Mouse (Mus musculus) forebrain, embryonic 13.5 days (tissue): ENCODE results near the gene Tns1. TPM values are rescaled to one million over a fixed set of nuclear protein-coding genes. Genes with fewer than 3 reads are reported as not detected.

Experiments used
- ATAC-seq: fragments of 200-750 bp; cut with Nextera tagmentation; 2 replicates; pipeline ENCODE4 v1.8.0; 2017
- H3K27ac ChIP-seq: fragments of 300-500 bp; sonication (generic); 2 replicates; pipeline ENCODE4 v1.5.1; 2015; ENCODE audit warnings: inconsistent platforms, mild to moderate bottlenecking, moderate library complexity
- H3K27me3 ChIP-seq: fragments of 300-500 bp; sonication (generic); 2 replicates; pipeline ENCODE4 v1.6.1; 2015; ENCODE audit warnings: mild to moderate bottlenecking, inconsistent platforms
- H3K36me3 ChIP-seq: fragments of 300-500 bp; sonication (generic); 2 replicates; pipeline ENCODE4 v1.6.1; 2015; ENCODE audit warnings: mild to moderate bottlenecking, inconsistent platforms; ENCODE audit not compliant: poor library complexity, severe bottlenecking
- H3K4me1 ChIP-seq: fragments of 300-500 bp; sonication (generic); 2 replicates; pipeline ENCODE4 v1.6.1; 2015; ENCODE audit warnings: inconsistent platforms
- H3K4me2 ChIP-seq: fragments of 300-500 bp; sonication (generic); 2 replicates; pipeline ENCODE4 v1.6.1; 2015; ENCODE audit warnings: inconsistent platforms, mild to moderate bottlenecking, moderate library complexity
- H3K4me3 ChIP-seq: fragments of 300-500 bp; sonication (generic); 2 replicates; pipeline ENCODE4 v1.5.1; 2015; ENCODE audit warnings: mild to moderate bottlenecking, inconsistent platforms
- H3K9ac ChIP-seq: fragments of 300-500 bp; sonication (generic); 2 replicates; pipeline ENCODE4 v1.6.1; 2015; ENCODE audit warnings: mild to moderate bottlenecking, inconsistent platforms
- H3K9me3 ChIP-seq: fragments of 300-500 bp; sonication (generic); replicated peaks from 2 replicates; pipeline ENCODE4 v1.6.1; 2016; ENCODE audit warnings: inconsistent platforms
- WGBS: fragments of 180-500 bp; shearing (Covaris S2); methylation state at CpG from one replicate; pipeline ENCODE4 v1.1.7; 2015; 5-methylcytosine and 5-hydroxymethylcytosine counted together
- polyA plus RNA-seq: library from polyadenylated mRNA; unstranded; fragments of >200 nt; fragmentation: Nextera tagmentation; extraction: Ambion mirVana; gene quantifications from 2 replicates; pipeline ENCODE4 v1.2.1, GENCODE M21; 2015

The Tns1 gene
- polyA plus RNA-seq, 1 experiment from 2014 or later, result 10.4 TPM

DNA sequence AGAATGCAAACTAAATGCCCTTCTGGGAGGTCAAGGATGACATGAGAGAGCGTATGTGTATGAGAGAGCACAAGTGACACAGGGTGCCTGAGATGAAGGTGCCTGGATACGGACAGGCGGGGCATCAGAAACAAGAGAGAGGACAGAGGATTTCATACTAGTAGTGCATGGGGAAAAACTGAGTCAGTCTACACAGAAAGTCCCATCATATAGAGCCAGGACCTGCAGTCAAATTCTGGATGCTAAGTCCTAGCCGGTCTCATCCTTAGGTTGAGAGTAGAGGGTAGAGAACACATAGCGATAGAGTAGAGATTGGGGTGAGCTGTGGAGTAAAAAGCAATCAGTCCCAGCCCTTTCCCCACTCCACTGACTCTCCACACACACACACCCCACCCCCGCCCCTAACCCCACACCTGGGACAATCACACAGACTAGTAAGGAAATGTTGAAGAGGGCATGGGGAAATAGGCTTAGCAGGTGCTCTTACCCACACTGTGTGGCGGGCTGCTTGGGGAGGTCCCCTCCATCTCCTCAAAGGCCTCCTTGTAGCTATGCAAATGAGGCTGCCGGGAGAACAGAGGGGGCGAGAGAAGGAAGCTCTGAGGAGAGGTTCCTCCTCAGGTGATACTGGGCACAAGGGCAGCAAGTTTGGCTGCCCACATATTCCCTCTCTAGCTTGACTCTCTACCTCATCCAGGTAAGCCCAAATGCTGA is 183.6 kb downstream of the Tns1 start:
- no peak overlapping the region for H3K9ac ChIP-seq
- no peaks in the 10 kb centered on the region for H3K9me3 ChIP-seq
- H3K36me3 ChIP-seq, result 0 out of 2 replicates have a peak, but pooled peaks cover 4% of the 10 kb centered on the region
- H3K4me3 ChIP-seq, result no peak overlapping the region
- 63% methylated on average over 9 of the region's 9 CpGs for WGBS
- H3K4me1 ChIP-seq, result peaks cover 13% of the 10 kb centered on the region
- H3K4me2 ChIP-seq, result no peak overlapping the region
- no peak overlapping the region for H3K27ac ChIP-seq
- no peak for ATAC-seq
- no peaks in the 10 kb centered on the region for H3K27me3 ChIP-seq

DNA sequence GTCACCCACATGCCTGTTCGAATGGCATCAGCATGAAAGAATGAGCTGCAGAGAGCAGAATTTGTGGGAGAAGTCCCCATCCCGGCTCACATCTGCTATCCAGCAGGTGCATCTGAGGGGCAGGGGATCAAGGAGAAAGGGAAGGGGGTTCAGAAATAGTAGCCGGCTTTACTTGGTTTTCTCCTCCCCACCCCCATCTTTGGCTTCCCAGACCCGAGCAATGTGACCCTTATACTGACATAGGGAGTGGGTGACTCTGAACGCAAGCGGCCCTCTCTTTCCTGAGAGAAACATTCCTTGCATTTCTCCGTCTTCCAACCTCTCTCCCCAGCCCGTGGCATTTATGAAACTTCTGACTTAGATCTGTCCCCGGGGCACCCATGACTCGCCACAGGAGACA is 185.7 kb downstream of the Tns1 start:
- H3K9ac ChIP-seq, result no peak overlapping the region
- no peak for ATAC-seq
- H3K4me3 ChIP-seq, result no peak overlapping the region
- 0 out of 2 replicates have a peak, but pooled peaks cover 4% of the 10 kb centered on the region for H3K36me3 ChIP-seq
- H3K9me3 ChIP-seq, result no peaks in the 10 kb centered on the region
- H3K4me1 ChIP-seq, result peaks cover 8% of the 10 kb centered on the region
- no peak overlapping the region for H3K27ac ChIP-seq
- no peak overlapping the region for H3K4me2 ChIP-seq
- WGBS, result 77% methylated on average over 10 of the region's 10 CpGs
- H3K27me3 ChIP-seq, result no peaks in the 10 kb centered on the region

DNA sequence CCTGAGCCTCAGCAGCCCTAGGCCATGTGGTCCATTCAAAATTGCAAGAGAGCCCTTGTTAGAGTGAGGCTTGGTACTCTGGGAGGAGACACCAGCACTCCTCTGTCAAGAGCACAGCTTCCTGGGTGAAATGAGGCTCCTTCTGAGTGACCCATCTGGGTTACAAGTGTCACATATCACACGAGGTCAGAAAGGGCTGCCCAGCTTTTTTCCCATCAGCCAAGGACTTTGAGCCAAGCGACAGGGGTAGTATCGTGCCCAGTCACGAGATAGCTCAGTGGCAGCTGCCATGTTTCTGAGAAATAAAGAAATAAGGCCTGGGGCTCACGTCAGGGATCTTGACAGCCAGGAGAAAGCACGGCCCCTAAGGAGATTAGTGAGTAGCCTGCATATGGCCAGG is 186.4 kb downstream of the Tns1 start:
- no peak overlapping the region for H3K4me3 ChIP-seq
- H3K4me2 ChIP-seq, result no peak overlapping the region
- ATAC-seq, result no peak
- no peak overlapping the region for H3K27ac ChIP-seq
- peaks cover 8% of the 10 kb centered on the region for H3K4me1 ChIP-seq
- H3K27me3 ChIP-seq, result no peaks in the 10 kb centered on the region
- WGBS, result 74% methylated on average over 6 of the region's 6 CpGs
- no peak overlapping the region for H3K9ac ChIP-seq
- H3K36me3 ChIP-seq, result 0 out of 2 replicates have a peak, but pooled peaks cover 4% of the 10 kb centered on the region
- H3K9me3 ChIP-seq, result no peaks in the 10 kb centered on the region

DNA sequence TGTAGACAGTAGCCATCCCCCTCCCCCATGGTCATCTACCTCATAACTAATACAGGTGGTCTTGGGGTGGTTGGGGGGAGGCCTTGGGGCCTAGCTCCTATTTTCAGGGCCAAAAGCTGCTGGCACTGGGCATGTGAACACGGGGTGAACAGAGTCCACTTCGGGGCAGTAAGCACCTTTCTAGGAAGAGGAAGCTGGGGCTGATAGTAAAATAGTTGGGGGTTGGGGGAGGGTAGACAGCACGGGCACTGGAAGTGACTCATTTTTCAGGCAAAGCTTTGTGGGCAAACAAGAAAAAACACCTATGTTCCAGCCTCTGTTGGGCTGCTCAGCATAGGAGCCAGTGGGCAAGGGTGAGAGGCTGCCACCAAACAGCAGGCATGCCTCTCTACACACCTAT is 187.7 kb downstream of the Tns1 start:
- no peak for ATAC-seq
- no peaks in the 10 kb centered on the region for H3K9me3 ChIP-seq
- no peak overlapping the region for H3K4me2 ChIP-seq
- no peak overlapping the region for H3K4me3 ChIP-seq
- no peaks in the 10 kb centered on the region for H3K27me3 ChIP-seq
- H3K27ac ChIP-seq, result no peak overlapping the region
- H3K9ac ChIP-seq, result no peak overlapping the region
- 73% methylated on average over 3 of the region's 3 CpGs for WGBS
- 0 out of 2 replicates have a peak, but pooled peaks cover 4% of the 10 kb centered on the region for H3K36me3 ChIP-seq
- H3K4me1 ChIP-seq, result no peaks in the 10 kb centered on the region

DNA sequence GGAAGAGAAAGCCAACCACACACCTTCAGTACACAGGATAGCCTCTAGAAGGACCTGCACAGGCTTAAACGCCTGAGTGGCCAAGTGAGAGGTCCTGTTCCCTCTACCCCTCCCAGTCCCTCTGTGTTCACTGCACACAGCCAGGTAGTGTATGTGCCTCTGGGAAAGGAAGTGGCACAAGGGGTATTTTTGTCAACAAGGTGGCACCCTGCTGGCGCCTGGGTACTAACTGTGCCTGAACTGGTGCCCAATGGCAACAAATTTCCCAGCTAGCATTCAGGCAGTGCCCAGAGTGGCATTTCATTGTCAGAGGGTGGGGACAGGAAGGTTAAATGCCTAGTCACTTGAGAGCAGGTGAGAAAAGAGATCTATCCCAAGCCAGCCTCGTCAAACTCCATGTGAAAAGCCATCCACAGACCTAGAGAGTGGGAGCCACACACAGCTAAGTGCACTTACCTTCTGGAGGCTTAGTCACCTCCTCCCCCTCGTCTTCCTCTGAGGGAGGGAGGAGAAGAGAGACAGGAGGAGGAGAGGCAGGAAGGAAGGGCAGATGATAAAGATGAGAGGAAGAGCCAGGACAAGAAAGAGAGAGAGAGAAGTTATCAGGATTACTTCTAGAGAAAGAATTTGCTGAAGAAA is 188.7 kb downstream of the Tns1 start:
- Histone ChIP-seq H3K9me3 (no peaks in the 10 kb centered on the region), H3K27ac (no peak overlapping the region), H3K4me1 (no peaks in the 10 kb centered on the region), H3K9ac (no peak overlapping the region), H3K27me3 (no peaks in the 10 kb centered on the region), H3K4me3 (no peak overlapping the region), H3K4me2 (no peak overlapping the region), H3K36me3 (0 out of 2 replicates have a peak, but pooled peaks cover 4% of the 10 kb centered on the region)
- ATAC-seq, result no peak
- WGBS, result 59% methylated on average over 4 of the region's 4 CpGs

DNA sequence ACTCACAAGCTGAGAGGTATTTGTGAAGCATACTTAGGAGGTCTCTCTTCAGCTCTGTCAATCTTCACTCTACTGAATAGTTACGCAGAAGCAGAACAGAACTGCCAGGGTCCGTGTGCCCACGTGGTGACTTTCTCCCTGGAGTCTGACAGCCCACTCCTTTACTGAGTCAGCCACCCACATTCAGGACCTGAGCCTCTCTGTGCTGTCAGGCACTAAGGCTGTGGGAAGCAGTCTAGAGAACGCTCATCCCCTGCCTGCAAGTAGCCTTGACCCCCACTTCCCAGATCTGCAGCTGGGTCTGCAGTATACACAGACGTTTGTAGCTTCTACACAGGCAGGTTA is 191.1 kb downstream of the Tns1 start:
- H3K4me3 ChIP-seq, result no peak overlapping the region
- H3K4me1 ChIP-seq, result no peaks in the 10 kb centered on the region
- H3K4me2 ChIP-seq, result no peak overlapping the region
- H3K27me3 ChIP-seq, result no peaks in the 10 kb centered on the region
- no peak for ATAC-seq
- no peaks in the 10 kb centered on the region for H3K9me3 ChIP-seq
- H3K27ac ChIP-seq, result no peak overlapping the region
- no peak overlapping the region for H3K9ac ChIP-seq
- H3K36me3 ChIP-seq, result 0 out of 2 replicates have a peak, but pooled peaks cover 4% of the 10 kb centered on the region
- 85% methylated on average over 5 of the region's 5 CpGs for WGBS

DNA sequence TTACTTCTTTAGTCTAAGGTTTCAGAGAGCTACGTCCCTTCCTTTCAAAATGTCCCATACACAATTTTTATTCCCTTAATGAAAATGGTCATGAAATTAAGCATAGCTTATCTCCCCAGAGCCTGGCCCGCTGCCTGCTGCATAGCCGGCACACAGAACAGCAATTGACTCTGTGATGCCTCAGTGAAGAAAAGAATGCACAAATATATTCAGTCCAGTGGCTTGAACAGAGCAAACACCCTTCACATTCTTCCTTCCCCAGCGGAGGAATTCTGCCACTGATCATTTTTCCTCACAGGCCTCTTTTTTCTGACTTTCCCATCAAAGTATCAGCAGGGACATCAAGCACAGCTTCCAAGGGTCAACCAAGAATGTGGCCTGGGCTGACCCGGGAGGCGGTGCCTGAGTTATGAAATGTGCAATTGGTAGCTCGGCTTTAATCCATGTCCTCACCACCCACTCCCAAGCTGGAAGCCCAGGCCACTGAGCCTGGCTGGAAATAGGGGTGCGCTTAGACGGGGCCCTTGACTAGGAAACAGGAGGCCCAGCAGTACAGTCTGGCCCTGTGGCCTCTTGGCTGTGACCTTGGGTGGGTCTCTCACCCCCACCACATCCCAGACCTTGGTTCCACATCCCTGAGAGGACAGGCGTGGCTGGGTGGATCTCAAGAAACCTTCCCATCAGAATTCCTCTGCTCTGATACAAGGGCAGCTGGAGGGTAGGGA is 191.7 kb downstream of the Tns1 start:
- no peak overlapping the region for H3K27ac ChIP-seq
- H3K9ac ChIP-seq, result no peak overlapping the region
- no peaks in the 10 kb centered on the region for H3K4me1 ChIP-seq
- no peak overlapping the region for H3K4me3 ChIP-seq
- H3K4me2 ChIP-seq, result no peak overlapping the region
- no peak for ATAC-seq
- 0 out of 2 replicates have a peak, but pooled peaks cover 5% of the 10 kb centered on the region for H3K36me3 ChIP-seq
- H3K27me3 ChIP-seq, result no peaks in the 10 kb centered on the region
- WGBS, result 84% methylated on average over 10 of the region's 10 CpGs
- H3K9me3 ChIP-seq, result no peaks in the 10 kb centered on the region

DNA sequence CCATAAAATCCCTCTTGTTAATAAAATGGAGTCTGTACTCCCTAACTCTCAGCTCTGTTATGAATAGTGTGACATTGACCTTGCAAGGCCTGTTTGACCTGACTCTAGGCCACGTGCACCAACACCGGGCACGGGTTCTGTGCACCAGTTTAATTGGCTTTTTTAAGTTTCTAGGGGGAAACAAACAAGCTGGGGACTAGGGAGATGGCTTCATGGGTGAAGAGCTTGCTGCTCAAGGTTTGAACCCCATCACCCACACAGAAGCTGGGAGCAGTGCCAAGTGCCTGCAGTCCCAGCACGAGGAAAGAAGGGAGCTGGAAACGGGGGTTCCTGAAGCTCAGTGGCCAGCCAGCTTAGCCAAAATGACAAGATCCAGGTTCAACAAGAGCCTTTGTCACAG is 192.4 kb downstream of the Tns1 start:
- 77% methylated on average over 5 of the region's 5 CpGs for WGBS
- H3K27me3 ChIP-seq, result no peaks in the 10 kb centered on the region
- no peak overlapping the region for H3K4me2 ChIP-seq
- no peak overlapping the region for H3K4me3 ChIP-seq
- no peak for ATAC-seq
- no peaks in the 10 kb centered on the region for H3K9me3 ChIP-seq
- H3K9ac ChIP-seq, result no peak overlapping the region
- peaks cover 10% of the 10 kb centered on the region; the same call in 1 of the 2 replicates for H3K36me3 ChIP-seq
- no peak overlapping the region for H3K27ac ChIP-seq
- no peaks in the 10 kb centered on the region for H3K4me1 ChIP-seq

DNA sequence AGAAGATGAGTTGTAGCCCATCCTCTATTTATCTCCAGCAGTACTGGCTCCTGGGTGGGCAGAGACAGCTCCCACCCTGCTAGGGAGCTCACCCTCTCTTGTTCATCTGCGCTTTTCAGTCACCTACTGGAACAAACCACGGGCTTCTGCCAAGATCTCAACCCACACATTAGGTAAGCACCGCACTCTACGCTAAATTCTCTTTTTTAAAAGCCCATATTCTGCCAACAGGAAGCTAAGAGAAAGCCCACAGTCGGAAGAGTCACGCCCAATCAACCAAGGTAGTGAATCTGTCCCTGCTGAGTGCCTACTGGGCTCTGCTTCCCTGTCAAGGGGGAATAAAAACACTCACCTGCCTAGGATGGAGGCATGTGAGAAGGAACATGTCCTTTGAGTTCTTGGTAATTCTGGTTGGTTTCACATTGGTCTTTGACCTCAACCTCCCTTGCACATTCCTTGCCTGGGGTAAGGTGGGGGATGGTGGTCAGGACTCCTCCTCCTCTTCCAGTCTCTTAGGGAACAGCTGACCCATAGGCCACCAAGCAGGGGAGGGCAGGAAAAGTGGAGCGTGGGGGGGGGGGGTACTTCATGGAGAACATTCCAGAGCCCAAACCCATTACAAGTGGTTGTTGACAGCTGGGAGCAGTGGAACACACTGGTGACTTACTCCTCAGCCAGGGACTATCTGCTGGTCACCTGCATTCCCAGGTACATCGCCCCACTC is 193.7 kb downstream of the Tns1 start:
- 91% methylated on average over 8 of the region's 8 CpGs for WGBS
- ATAC-seq, result no peak
- Histone ChIP-seq H3K27me3 (no peaks in the 10 kb centered on the region), H3K9me3 (no peaks in the 10 kb centered on the region), H3K4me1 (no peaks in the 10 kb centered on the region), H3K27ac (no peak overlapping the region), H3K9ac (no peak overlapping the region), H3K4me3 (no peak overlapping the region), H3K36me3 (peaks cover 9% of the 10 kb centered on the region; the same call in 1 of the 2 replicates), H3K4me2 (no peak overlapping the region)

DNA sequence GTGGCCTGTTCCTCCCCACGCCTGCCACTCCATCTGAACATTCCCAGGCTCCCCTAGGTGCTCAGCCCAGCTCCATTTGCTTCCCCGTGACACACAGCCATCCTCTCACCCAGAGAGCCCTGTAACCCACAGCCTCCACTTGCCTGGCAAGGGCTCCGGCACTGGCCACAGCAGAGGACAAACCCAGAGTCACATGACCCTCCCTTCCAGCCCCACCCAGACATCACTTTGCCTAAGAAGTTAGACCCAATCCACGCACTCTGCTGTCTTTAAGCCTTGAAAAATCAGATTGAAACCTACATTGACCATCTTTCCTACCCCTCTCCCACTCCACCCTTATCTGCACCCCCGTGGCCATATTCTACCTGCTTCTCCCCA is 194.3 kb downstream of the Tns1 start:
- Histone ChIP-seq H3K9me3 (no peaks in the 10 kb centered on the region), H3K27ac (no peak overlapping the region), H3K4me3 (no peak overlapping the region), H3K27me3 (no peaks in the 10 kb centered on the region), H3K4me1 (no peaks in the 10 kb centered on the region), H3K9ac (no peak overlapping the region), H3K36me3 (peaks cover 15% of the 10 kb centered on the region), H3K4me2 (no peak overlapping the region)
- 83% methylated on average over 5 of the region's 5 CpGs for WGBS
- no peak for ATAC-seq

DNA sequence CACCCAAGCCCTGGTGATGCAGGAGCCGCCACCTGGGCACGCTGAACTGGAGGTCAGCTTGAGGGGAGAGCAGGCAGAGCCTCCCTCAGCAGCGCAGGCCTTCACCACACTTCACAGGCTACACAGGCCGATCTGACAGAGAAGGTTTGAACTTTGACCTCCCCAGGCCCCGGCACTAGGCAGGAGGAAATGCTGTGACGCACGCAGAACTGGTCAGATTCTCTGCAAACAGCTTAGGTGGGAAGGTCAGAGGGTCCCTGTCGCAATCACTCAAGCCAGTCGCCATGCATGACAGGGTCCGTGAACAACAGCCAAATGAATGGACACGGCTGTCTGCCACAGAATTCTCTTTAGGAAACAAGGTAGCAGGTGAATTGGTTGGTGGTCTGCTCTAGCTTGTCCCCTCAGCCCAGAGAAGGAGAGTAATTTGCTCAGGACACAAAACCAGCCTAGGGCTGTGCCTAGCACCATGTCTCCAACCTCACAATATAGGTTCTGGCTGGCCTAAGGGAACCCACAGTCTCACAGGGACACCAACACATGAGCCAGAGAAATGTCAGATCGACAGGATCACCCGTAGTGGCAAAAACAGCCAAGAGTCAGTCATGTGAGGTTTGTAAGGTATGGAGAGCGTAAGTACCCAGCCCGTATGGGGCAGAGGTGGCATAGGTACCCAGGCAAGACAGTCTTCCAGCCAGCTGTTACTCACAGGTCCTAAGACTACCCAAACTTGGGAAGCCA is 194.9 kb downstream of the Tns1 start:
- Histone ChIP-seq H3K36me3 (peaks cover 21% of the 10 kb centered on the region), H3K4me2 (no peak overlapping the region), H3K27me3 (no peaks in the 10 kb centered on the region), H3K4me1 (no peaks in the 10 kb centered on the region), H3K9ac (no peak overlapping the region), H3K27ac (no peak overlapping the region), H3K9me3 (no peaks in the 10 kb centered on the region), H3K4me3 (no peak overlapping the region)
- no peak for ATAC-seq
- WGBS, result 67% methylated on average over 15 of the region's 15 CpGs
